Mouse (Mus musculus) heart, adult 11 months (tissue): ENCODE results near the gene Vmn2r21.
"Not testable (repeated sequence)": the region's sequence is repeated elsewhere in the genome, so short reads cannot be mapped to it uniquely, and the experiment has no call there.

ENCODE experiments used
- DNase-seq: peaks from one replicate; pipeline ENCODE4 v3.0.0; 2022

Gene Vmn2r21

GRCm38 (mm10) chr6:123533306-123533705, at the start of gene Vmn2r21:
Vmn2r21 (minus strand) TSS chr6:123533406.
- not testable (repeated sequence) for DNase-seq

- not testable (repeated sequence) for DNase-seq
These were observed 41.5 kb upstream of the Vmn2r21 start for GRCm38 (mm10) chr6:123574698-123575097.

DNA sequence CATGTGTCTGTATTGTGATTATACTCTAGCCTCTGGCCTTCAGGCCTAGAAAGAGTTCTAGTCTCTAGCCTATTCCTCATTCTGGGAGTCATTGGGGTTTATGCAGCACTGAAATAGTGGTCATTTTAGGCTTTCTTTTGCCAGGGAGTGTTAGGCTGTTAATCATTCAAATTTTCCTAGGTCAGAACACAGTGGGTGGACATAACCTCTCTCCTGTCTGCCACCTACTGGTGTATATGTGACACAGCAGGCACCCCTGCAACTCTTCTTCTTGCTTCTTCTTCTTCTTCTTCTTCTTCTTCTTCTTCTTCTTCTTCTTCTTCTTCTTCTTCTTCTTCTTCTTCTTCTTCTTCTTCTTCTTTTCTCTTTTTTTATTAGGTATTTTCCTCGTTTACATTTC, 6.5 kb upstream of the Vmn2r21 start:
- not testable (repeated sequence) for DNase-seq

DNA sequence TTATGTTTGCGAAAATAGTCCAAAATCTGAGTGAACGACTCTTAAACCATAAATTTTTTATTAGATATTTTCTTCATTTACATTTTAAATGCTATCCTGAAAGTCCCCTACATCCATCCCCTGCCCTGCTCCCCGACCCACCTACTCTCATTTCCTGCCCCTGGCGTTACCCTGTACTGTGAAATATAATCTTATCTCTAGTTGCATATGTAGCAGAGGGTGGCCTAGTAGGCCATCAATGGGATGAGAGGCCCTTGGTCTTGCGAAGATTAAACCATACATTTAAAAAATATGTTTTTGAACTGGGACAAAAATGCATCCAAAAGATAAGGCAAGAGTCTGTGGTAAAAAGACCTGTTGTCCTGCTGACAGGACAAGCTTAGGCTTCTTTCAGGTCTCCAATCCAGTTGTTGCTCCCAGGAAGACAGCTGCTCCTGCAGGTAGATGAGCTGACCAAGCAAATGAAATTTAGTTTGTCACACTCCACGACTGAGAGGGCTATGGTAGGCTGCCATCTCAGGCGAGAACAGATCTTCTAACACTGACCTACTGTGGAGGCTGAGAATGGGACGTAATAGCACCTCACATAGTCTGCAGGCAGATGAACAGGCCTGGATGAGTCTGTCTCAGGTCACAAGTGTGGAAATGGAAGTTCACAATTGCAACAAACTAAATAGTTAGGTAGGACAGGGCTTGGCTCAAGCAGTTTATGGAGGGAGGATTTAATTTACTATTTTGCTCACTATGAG, 10.8 kb downstream of the Vmn2r21 start:
- not testable (repeated sequence) for DNase-seq

DNA sequence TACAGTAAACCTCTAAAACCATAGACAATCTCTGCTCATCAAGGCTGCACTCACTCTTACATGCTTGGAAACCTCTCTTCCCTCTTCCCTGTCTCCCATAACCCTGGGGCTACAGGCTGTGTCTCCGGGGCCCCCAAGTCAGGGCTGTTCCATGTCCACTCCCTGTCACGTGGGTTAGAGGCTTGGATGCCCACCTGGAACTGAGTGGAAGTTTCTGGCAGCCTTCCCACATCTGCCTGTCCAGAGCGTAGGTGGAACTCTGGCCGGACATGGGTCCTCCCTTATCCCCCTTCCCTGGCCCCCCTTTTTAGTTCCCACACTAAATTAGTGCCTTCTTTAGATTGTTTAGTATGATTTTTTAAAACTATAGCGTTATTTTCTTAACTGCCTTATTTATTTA, 60.2 kb downstream of the Vmn2r21 start:
- DNase-seq, result not testable (repeated sequence)

DNA sequence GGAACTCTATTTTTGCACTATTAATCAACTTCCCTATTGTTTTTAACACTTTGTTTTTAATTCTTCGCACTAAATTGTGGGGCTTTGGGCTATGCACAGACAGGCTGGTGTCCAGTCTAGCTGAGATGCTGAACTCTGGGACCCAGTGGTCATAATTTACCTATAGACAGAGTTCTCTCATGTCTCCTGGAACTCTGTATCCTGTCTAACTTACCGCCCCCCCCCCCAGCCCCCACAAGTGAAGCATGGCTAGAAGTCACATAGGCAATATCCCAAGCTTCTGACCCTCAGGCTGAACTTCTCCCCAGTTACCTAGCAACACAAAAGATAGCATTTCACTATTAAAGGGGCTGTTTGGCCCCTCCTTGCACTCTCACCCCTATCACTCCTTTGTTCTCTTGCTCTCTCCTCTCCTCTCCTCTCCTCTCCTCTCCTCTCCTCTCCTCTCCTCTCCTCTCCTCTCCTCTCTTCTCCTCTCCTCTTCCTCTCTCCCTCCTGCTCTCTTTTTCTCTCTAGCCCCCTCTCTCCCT, 60.7 kb downstream of the Vmn2r21 start:
- not testable (repeated sequence) for DNase-seq

GRCm38 (mm10) chr6:123468651-123469050, 64.6 kb downstream of the Vmn2r21 start:
- not testable (repeated sequence) for DNase-seq
